ENCODE assay signal across 9 mouse cellular contexts in genomic region chr4:131826905-131827304, GRCm38 (mm10). TPM values are rescaled to one million over a fixed set of nuclear protein-coding genes. Genes with fewer than 3 reads are reported as not detected.
DNase-seq lines count a peak whose midpoint lies in the region; ATAC-seq and TF ChIP-seq lines count a peak whose summit lies in the region.
"Had no signal": no experiment of that assay in that cellular context is flagged by ENCODE, and none has a peak within 500 bp of the region (broad histone marks: within the 10 kb centered on the region; RNA-seq: fewer than 3 reads in every experiment).

No protein-coding gene starts in this region.

- peak overlapping the region; percentile 7; the same call in 1 of the 2 replicates for H3K27ac ChIP-seq in kidney, embryonic 14.5 days (ENCODE audit: low read depth, low read length)
- H3K27ac ChIP-seq in midbrain, postnatal 0 days (ENCODE audit: low read depth, low read length), result no peak overlapping the region

- ATAC-seq in kidney, embryonic 14.5 days (ENCODE audit: low FRiP score, low TSS enrichment), result peak; percentile 52
- peak; percentile 52; the same call in 1 of the 2 replicates for ATAC-seq in midbrain, postnatal 0 days (ENCODE audit: low FRiP score)

- TF ChIP-seq CTCF in midbrain, postnatal 0 days (IDR thresholded peaks at IDR 0.05), result no peak

- 0 out of 2 replicates have a peak, but pooled peaks cover 6% of the 10 kb centered on the region for H3K4me1 ChIP-seq in kidney, embryonic 14.5 days (ENCODE audit: control insufficient read depth, insufficient read depth, low read length)
- H3K4me1 ChIP-seq in midbrain, postnatal 0 days (ENCODE audit: insufficient read depth, low read length), result no peaks in the 10 kb centered on the region; the same call in 1 of the 2 replicates
- H3K4me1 ChIP-seq: megakaryocyte, embryonic 14.5 days had no signal

- no peak overlapping the region for H3K4me2 ChIP-seq in kidney, embryonic 14.5 days (replicated peaks; ENCODE audit: low read depth, low read length)
- no peak overlapping the region for H3K4me2 ChIP-seq in midbrain, postnatal 0 days (ENCODE audit: low read depth, low read length, poor library complexity, severe bottlenecking)

- H3K27me3 ChIP-seq in kidney, embryonic 14.5 days (ENCODE audit: control insufficient read depth, insufficient read depth, low read length), result no peaks in the 10 kb centered on the region
- peaks cover 4% of the 10 kb centered on the region; the same call in 1 of the 2 replicates for H3K27me3 ChIP-seq in midbrain, postnatal 0 days (ENCODE audit: insufficient read depth, low read length)

- no peaks in the 10 kb centered on the region for H3K36me3 ChIP-seq in kidney, embryonic 14.5 days (ENCODE audit: control insufficient read depth, insufficient read depth, low read length)
- no peaks in the 10 kb centered on the region for H3K36me3 ChIP-seq in midbrain, postnatal 0 days (ENCODE audit: insufficient read depth, low read length)

- no peak overlapping the region for H3K9ac ChIP-seq in kidney, embryonic 14.5 days (ENCODE audit: low read depth, low read length)
- no peak overlapping the region for H3K9ac ChIP-seq in midbrain, postnatal 0 days (replicated peaks; ENCODE audit: low read length, poor library complexity, severe bottlenecking)

- 21% methylated on average over 6 of the region's 6 CpGs for WGBS in kidney, embryonic 14.5 days
- 3% methylated on average over 6 of the region's 6 CpGs for WGBS in midbrain, postnatal 0 days

- H3K4me3 ChIP-seq in kidney, embryonic 14.5 days (ENCODE audit: low read length), result no peak overlapping the region
- no peak overlapping the region for H3K4me3 ChIP-seq in midbrain, postnatal 0 days (ENCODE audit: low read depth, low read length)
- H3K4me3 ChIP-seq: megakaryocyte, embryonic 14.5 days had no signal

- no peaks in the 10 kb centered on the region for H3K9me3 ChIP-seq in kidney, embryonic 14.5 days (ENCODE audit: control insufficient read depth, low read length)
- no peaks in the 10 kb centered on the region for H3K9me3 ChIP-seq in midbrain, postnatal 0 days (ENCODE audit: low read length)
- H3K9me3 ChIP-seq: megakaryocyte, embryonic 14.5 days had no signal

- DNase-seq in kidney, adult 11 months, result peak; percentile 41
- DNase-seq in kidney, adult 18-20 months, result no peak
- DNase-seq in embryo, embryonic 9.5 days (ENCODE audit: extremely low spot score), result peak; percentile 69
- DNase-seq in midbrain, postnatal 0 days (ENCODE audit: low spot score), result peak; percentile 23
- DNase-seq in natural killer cell, adult 2 months (ENCODE audit: low spot score in 2 of 2), result no peak
- no peak for DNase-seq in thymus, adult 18-20 months
- DNase-seq in right cerebral cortex, postnatal 14 days, result no peak

RNA-seq across cellular contexts. Expression of gene Ptpru, which starts 11.2 kb away (rescaled TPM):
- 17.0 and 25.2 TPM in 2 replicates for polyA plus RNA-seq in kidney, embryonic 14.5 days (2014; fragmentation: Nextera tagmentation; extraction: Ambion mirVana)
- 34.2 and 37.0 TPM in 2 replicates for total RNA-seq in midbrain, postnatal 0 days (2014; rRNA removed)
- 22.2 and 22.8 TPM in 2 replicates for polyA plus RNA-seq in midbrain, postnatal 0 days (2015; fragmentation: Nextera tagmentation; extraction: Ambion mirVana)

RNA-seq across cellular contexts. Expression of gene Mecr, which starts 16.4 kb away (rescaled TPM):
- 40.9 and 46.6 TPM in 2 replicates for polyA plus RNA-seq in kidney, embryonic 14.5 days (2014; fragmentation: Nextera tagmentation; extraction: Ambion mirVana)
- 24.5 and 28.7 TPM in 2 replicates for total RNA-seq in midbrain, postnatal 0 days (2014; rRNA removed)
- polyA plus RNA-seq in midbrain, postnatal 0 days (2015; fragmentation: Nextera tagmentation; extraction: Ambion mirVana), result 30.4 and 31.7 TPM in 2 replicates

RNA-seq across cellular contexts. Expression of gene Srsf4, which starts 46.5 kb away (rescaled TPM):
- polyA plus RNA-seq in kidney, embryonic 14.5 days (2014; fragmentation: Nextera tagmentation; extraction: Ambion mirVana), result 82.4 and 118 TPM in 2 replicates
- total RNA-seq in midbrain, postnatal 0 days (2014; rRNA removed), result 29.3 and 30.2 TPM in 2 replicates
- polyA plus RNA-seq in midbrain, postnatal 0 days (2015; fragmentation: Nextera tagmentation; extraction: Ambion mirVana), result 82.6 and 86.2 TPM in 2 replicates

Comparison
In these comparisons a context has a peak if more than half of its experiments do, and no peak if none do; other contexts are left out.
1. DNase-seq: peak in kidney, adult 11 months (single experiment), embryo, embryonic 9.5 days (single experiment) and midbrain, postnatal 0 days (single experiment); none in kidney, adult 18-20 months (single experiment), natural killer cell, adult 2 months (0 of 2), thymus, adult 18-20 months (0 of 2) and right cerebral cortex, postnatal 14 days (single experiment).